Mouse (Mus musculus) spleen, adult 2 months (tissue): ENCODE data around the gene Nlrp6.

Experiments used
- CTCF ChIP-seq: fragments of 200-500 bp; IDR thresholded peaks from 2 replicates; pipeline ENCODE4 v1.5.1; 2011; ENCODE audit warnings: mild to moderate bottlenecking, inconsistent platforms; ENCODE audit not compliant: insufficient read depth, insufficient read length, insufficient replicate concordance; ENCODE audit errors: extremely low read depth
- POLR2A ChIP-seq: fragments of 200-500 bp; IDR thresholded peaks from 2 replicates; pipeline ENCODE4 v1.6.1; 2011; ENCODE audit warnings: low read depth, low read length, inconsistent platforms

DNA sequence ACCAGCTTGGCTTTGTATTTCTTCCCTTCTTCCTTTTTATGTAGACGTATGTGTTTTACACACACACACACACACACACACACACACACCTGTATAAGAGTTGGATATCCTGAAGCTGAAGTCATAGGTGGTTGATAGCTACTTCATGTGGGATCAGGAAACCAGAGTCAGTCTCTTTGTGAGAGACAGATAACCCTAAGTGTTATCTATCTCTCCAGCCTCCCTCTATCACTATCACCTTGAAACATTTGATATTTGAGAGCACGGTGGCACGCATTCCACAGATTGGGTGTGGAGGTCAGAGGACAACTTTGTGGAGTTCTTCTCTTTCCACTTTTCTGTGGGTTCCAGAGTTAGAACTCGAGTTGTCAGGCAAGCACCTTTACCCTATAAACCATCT, 791 bp upstream of the Nlrp6 start:
- TF ChIP-seq CTCF = no peak
- TF ChIP-seq POLR2A = no peak
